Mouse (Mus musculus) small intestine, adult 2 months (tissue): ENCODE data around the gene Zbtb41.

Experiments used
- CTCF ChIP-seq: fragments of 200-500 bp; IDR thresholded peaks from 2 replicates; pipeline ENCODE4 v1.5.1; 2012; ENCODE audit warnings: low read depth, mild to moderate bottlenecking, control low read depth, inconsistent platforms, low read length, moderate library complexity, mixed read lengths; ENCODE audit not compliant: insufficient replicate concordance, insufficient read length; ENCODE audit errors: extremely low read depth
- POLR2A ChIP-seq: fragments of 200-500 bp; IDR thresholded peaks from 2 replicates; pipeline ENCODE4 v1.6.1; 2012; ENCODE audit warnings: low read depth, mild to moderate bottlenecking, control low read depth, inconsistent platforms, low read length, moderate library complexity

DNA sequence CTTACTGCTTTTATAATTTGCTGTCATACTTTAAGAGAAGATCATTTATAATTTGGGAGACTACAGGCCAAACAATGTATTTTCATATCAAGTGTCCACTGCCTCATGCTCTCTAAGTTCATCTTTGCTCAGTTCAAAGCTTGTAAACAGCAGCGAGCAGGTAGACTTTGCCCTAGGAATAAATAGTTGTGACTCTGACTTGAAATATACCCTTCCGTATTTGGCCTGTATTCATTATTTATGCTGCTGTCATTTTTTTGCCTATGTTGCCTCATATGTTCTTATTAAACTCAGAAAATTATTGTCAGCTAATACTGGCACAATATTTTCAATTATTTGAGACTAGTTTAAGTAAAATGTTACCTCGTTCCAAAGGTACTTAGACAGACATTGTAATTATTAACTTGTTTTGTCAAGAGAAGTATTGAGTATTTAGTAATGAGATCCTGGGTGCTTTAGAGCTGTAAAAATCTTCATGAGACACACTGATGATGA, 79.2 kb downstream of the Zbtb41 start, which contains the start of gene F13b:
- TF ChIP-seq CTCF, result no peak
- no peak for TF ChIP-seq POLR2A
